Mouse (Mus musculus) heart, adult 2 months (tissue): ENCODE data around the gene C530008M17Rik.

Experiments
- EP300 ChIP-seq: fragments of 200-500 bp; IDR thresholded peaks from 2 replicates; pipeline ENCODE4 v1.6.1; 2011; ENCODE audit warnings: low read depth, low read length, control low read depth; ENCODE audit not compliant: insufficient read depth
- POLR2A ChIP-seq: fragments of 200-500 bp; IDR thresholded peaks from 2 replicates; pipeline ENCODE4 v1.6.1; 2011; ENCODE audit warnings: mild to moderate bottlenecking, low read depth, low read length, control low read depth; ENCODE audit not compliant: insufficient read depth

DNA sequence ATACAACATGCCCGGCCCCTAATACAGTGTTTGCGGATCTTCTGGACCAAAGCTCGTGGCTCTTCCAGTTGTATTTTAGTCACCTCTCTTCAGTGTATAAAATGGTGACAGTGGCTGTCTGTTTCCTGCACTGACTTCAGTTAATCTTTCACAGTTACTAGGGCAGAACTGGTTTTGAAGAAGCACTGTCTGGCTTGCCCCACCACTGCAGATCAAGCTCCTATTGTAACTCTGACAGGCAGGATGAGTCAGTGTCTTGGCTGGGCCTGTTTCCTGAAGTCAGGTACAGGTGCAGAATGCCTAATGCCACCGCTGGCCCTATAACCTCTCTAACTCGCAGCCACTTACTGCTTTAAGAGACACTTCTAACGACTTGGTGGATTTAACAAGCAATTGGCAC, 152.7 kb downstream of the C530008M17Rik start:
- TF ChIP-seq EP300 (no peak), POLR2A (no peak)
